In genomic region chr13:51072917-51073843, GRCm38 (mm10) we compare ENCODE assay signal across 19 mouse cellular contexts. TPM values are rescaled to one million over a fixed set of nuclear protein-coding genes. Genes with fewer than 3 reads are reported as not detected.
A peak's percentile ranks its signal among the peaks of the same experiment; 100 is the strongest.
DNase-seq lines count a peak whose midpoint lies in the region; ATAC-seq and TF ChIP-seq lines count a peak whose summit lies in the region.
"Had no signal": no experiment of that assay in that cellular context is flagged by ENCODE, and none has a peak within 500 bp of the region (broad histone marks: within the 10 kb centered on the region; RNA-seq: fewer than 3 reads in every experiment).

No protein-coding gene starts in this region.

- TF ChIP-seq EP300 in liver, postnatal 0 days (IDR thresholded peaks at IDR 0.05; ENCODE audit: low read depth): no peak

- no peak for TF ChIP-seq CTCF in lung, embryonic 14.5 days (IDR thresholded peaks at IDR 0.05; ENCODE audit: low read depth)
- TF ChIP-seq CTCF in liver, postnatal 0 days (IDR thresholded peaks at IDR 0.05; ENCODE audit: low read depth): no peak
- no peak for TF ChIP-seq CTCF in cerebellum, adult 2 months (IDR thresholded peaks at IDR 0.05; ENCODE audit: borderline replicate concordance, insufficient read depth, low read depth, low read length)

- no peak overlapping the region for H3K27ac ChIP-seq in lung, embryonic 14.5 days (ENCODE audit: low read depth)
- peak overlapping the region; percentile 64 for H3K27ac ChIP-seq in liver, postnatal 0 days (ENCODE audit: low read depth)
- H3K27ac ChIP-seq in cerebellum, adult 2 months (ENCODE audit: insufficient read depth, low read length): no peak overlapping the region
- no peak overlapping the region for H3K27ac ChIP-seq in hindbrain, embryonic 14.5 days
- H3K27ac ChIP-seq: embryonic facial prominence, embryonic 15.5 days; hindbrain, embryonic 10.5 days; limb, embryonic 12.5 days; macrophage; midbrain, embryonic 12.5 days; neural tube, embryonic 13.5 days had no signal

- no peak overlapping the region for H3K4me3 ChIP-seq in lung, embryonic 14.5 days (ENCODE audit: low read depth, low read length)
- H3K4me3 ChIP-seq in liver, postnatal 0 days (ENCODE audit: low read depth, low read length): no peak overlapping the region
- H3K4me3 ChIP-seq in cerebellum, adult 2 months (replicated peaks; ENCODE audit: insufficient read depth, low read depth, low read length): no peak overlapping the region
- no peak overlapping the region for H3K4me3 ChIP-seq in hindbrain, embryonic 14.5 days (replicated peaks; ENCODE audit: low read length)
- H3K4me3 ChIP-seq: embryonic facial prominence, embryonic 15.5 days; hindbrain, embryonic 10.5 days; limb, embryonic 12.5 days; midbrain, embryonic 12.5 days; neural tube, embryonic 13.5 days had no signal

- H3K4me1 ChIP-seq in lung, embryonic 14.5 days (ENCODE audit: insufficient read depth): peaks cover 10% of the 10 kb centered on the region; the same call in 1 of the 2 replicates
- H3K4me1 ChIP-seq in liver, postnatal 0 days (ENCODE audit: insufficient read depth): peaks cover 33% of the 10 kb centered on the region
- no peaks in the 10 kb centered on the region for H3K4me1 ChIP-seq in cerebellum, adult 2 months (ENCODE audit: control insufficient read depth, insufficient read depth, low read length)
- no peaks in the 10 kb centered on the region for H3K4me1 ChIP-seq in hindbrain, embryonic 14.5 days (replicated peaks; ENCODE audit: control insufficient read depth, insufficient read depth, low read length)
- H3K4me1 ChIP-seq: hindbrain, embryonic 10.5 days; midbrain, embryonic 12.5 days; neural tube, embryonic 13.5 days had no signal

- no peak for ATAC-seq in lung, embryonic 14.5 days (ENCODE audit: insufficient read depth)
- ATAC-seq in liver, postnatal 0 days: peak; percentile 80
- ATAC-seq in hindbrain, embryonic 14.5 days (ENCODE audit: low FRiP score): no peak
- ATAC-seq: activated CD4-positive, CD25-positive, alpha-beta regulatory T cell, adult 4 months had no signal

- no peaks in the 10 kb centered on the region for H3K9me3 ChIP-seq in lung, embryonic 14.5 days (ENCODE audit: low read depth, low read length)
- no peaks in the 10 kb centered on the region for H3K9me3 ChIP-seq in liver, postnatal 0 days (ENCODE audit: low read length)
- H3K9me3 ChIP-seq in hindbrain, embryonic 14.5 days (ENCODE audit: control insufficient read depth, low read length): no peaks in the 10 kb centered on the region
- H3K9me3 ChIP-seq: embryonic facial prominence, embryonic 15.5 days; limb, embryonic 12.5 days; midbrain, embryonic 12.5 days; neural tube, embryonic 13.5 days had no signal

- 71% methylated on average over 16 of the region's 16 CpGs for whole genome bisulfite sequencing in lung, embryonic 14.5 days
- 71% methylated on average over 16 of the region's 16 CpGs for WGBS in liver, postnatal 0 days (ENCODE audit: insufficient replicate concordance)
- 82% methylated on average over 16 of the region's 16 CpGs for WGBS in cerebellum, adult 2 months
- WGBS in hindbrain, embryonic 14.5 days: 91% methylated on average over 16 of the region's 16 CpGs

- no peaks in the 10 kb centered on the region for H3K27me3 ChIP-seq in lung, embryonic 14.5 days (ENCODE audit: insufficient read depth, low read length)
- H3K27me3 ChIP-seq in liver, postnatal 0 days (ENCODE audit: insufficient read depth, low read length): no peaks in the 10 kb centered on the region
- H3K27me3 ChIP-seq in cerebellum, adult 2 months (ENCODE audit: control insufficient read depth, insufficient read depth, low read length): no peaks in the 10 kb centered on the region
- H3K27me3 ChIP-seq in hindbrain, embryonic 14.5 days (ENCODE audit: control insufficient read depth, insufficient read depth, low read length): no peaks in the 10 kb centered on the region
- H3K27me3 ChIP-seq: embryonic facial prominence, embryonic 15.5 days; limb, embryonic 12.5 days; midbrain, embryonic 12.5 days; neural tube, embryonic 13.5 days had no signal

- H3K9ac ChIP-seq in lung, embryonic 14.5 days: no peak overlapping the region
- H3K9ac ChIP-seq in liver, postnatal 0 days (replicated peaks): no peak overlapping the region
- H3K9ac ChIP-seq in hindbrain, embryonic 14.5 days: no peak overlapping the region
- H3K9ac ChIP-seq: embryonic facial prominence, embryonic 15.5 days; limb, embryonic 12.5 days; midbrain, embryonic 12.5 days; neural tube, embryonic 13.5 days had no signal

- peak; percentile 37 for DNase-seq in lung, embryonic 14.5 days
- no peak for DNase-seq in lung, postnatal 14 days
- peak; percentile 12 for DNase-seq in urinary bladder, postnatal 14 days (ENCODE audit: low spot score)
- no peak for DNase-seq in urinary bladder, adult 18-20 months (ENCODE audit: low spot score in 2 of 2)
- peak; percentile 44 for DNase-seq in liver, postnatal 0 days
- no peak for DNase-seq in cerebellum, adult 2 months
- no peak for DNase-seq in hindbrain, embryonic 14.5 days (ENCODE audit: low spot score)
- DNase-seq: B cell, adult 2 months; cerebellum, postnatal 25 days; kidney, adult 11 months; spleen, adult 18-20 months; thymus, postnatal 25 days had no signal

- no peaks in the 10 kb centered on the region for H3K36me3 ChIP-seq in lung, embryonic 14.5 days (ENCODE audit: insufficient read depth)
- H3K36me3 ChIP-seq in liver, postnatal 0 days (replicated peaks; ENCODE audit: insufficient read depth, low read length): no peaks in the 10 kb centered on the region
- no peaks in the 10 kb centered on the region for H3K36me3 ChIP-seq in hindbrain, embryonic 14.5 days (replicated peaks; ENCODE audit: control insufficient read depth, insufficient read depth)
- H3K36me3 ChIP-seq: embryonic facial prominence, embryonic 15.5 days; hindbrain, embryonic 10.5 days; limb, embryonic 12.5 days; midbrain, embryonic 12.5 days; neural tube, embryonic 13.5 days had no signal

- no peak overlapping the region for H3K4me2 ChIP-seq in lung, embryonic 14.5 days
- no peak overlapping the region for H3K4me2 ChIP-seq in liver, postnatal 0 days (ENCODE audit: low read depth, low read length)
- H3K4me2 ChIP-seq in hindbrain, embryonic 14.5 days (replicated peaks): no peak overlapping the region
- H3K4me2 ChIP-seq: embryonic facial prominence, embryonic 15.5 days; limb, embryonic 12.5 days; midbrain, embryonic 12.5 days; neural tube, embryonic 13.5 days had no signal

- TF ChIP-seq POLR2A in cerebellum, adult 2 months (IDR thresholded peaks at IDR 0.05; ENCODE audit: borderline replicate concordance, insufficient read depth, low read length): no peak

RNA-seq across cellular contexts. Expression of gene Spin1, which starts 27.5 kb away (rescaled TPM):
- 108 and 110 TPM in 2 replicates for polyA plus RNA-seq in lung, embryonic 14.5 days (2014; fragmentation: Nextera tagmentation; extraction: Ambion mirVana)
- 11.7 and 12.6 TPM in 2 replicates for polyA plus RNA-seq in liver, postnatal 0 days (2015; fragmentation: Nextera tagmentation; extraction: Ambion mirVana)
- polyA plus RNA-seq in cerebellum, adult 2 months (2012; rRNA removed): 61.6 and 68.0 TPM in 2 replicates
- 172 and 194 TPM in 2 replicates for polyA plus RNA-seq in hindbrain, embryonic 14.5 days (2014; fragmentation: Nextera tagmentation; extraction: Ambion mirVana)

Comparison
In these comparisons a context has a peak if more than half of its experiments do, and no peak if none do; other contexts are left out.
1. DNase-seq: peak in lung, embryonic 14.5 days (single experiment), urinary bladder, postnatal 14 days (single experiment) and liver, postnatal 0 days (single experiment); none in lung, postnatal 14 days (single experiment), urinary bladder, adult 18-20 months (0 of 2), cerebellum, adult 2 months (0 of 2) and hindbrain, embryonic 14.5 days (single experiment).